Mouse (Mus musculus) small intestine, adult 2 months (tissue): ENCODE results near the gene Ugt1a8.
"Not testable (repeated sequence)": the region's sequence is repeated elsewhere in the genome, so short reads cannot be mapped to it uniquely, and the experiment has no call there.

Experiments used
- CTCF ChIP-seq: fragments of 200-500 bp; IDR thresholded peaks from 2 replicates; pipeline ENCODE4 v1.5.1; 2012; ENCODE audit warnings: low read depth, mild to moderate bottlenecking, control low read depth, inconsistent platforms, low read length, moderate library complexity, mixed read lengths; ENCODE audit not compliant: insufficient replicate concordance, insufficient read length; ENCODE audit errors: extremely low read depth
- POLR2A ChIP-seq: fragments of 200-500 bp; IDR thresholded peaks from 2 replicates; pipeline ENCODE4 v1.6.1; 2012; ENCODE audit warnings: low read depth, mild to moderate bottlenecking, control low read depth, inconsistent platforms, low read length, moderate library complexity

- TF ChIP-seq POLR2A, CTCF: not testable (repeated sequence)
These were observed 52.9 kb downstream of the Ugt1a8 start for GRCm38 (mm10) chr1:88140492-88140891.
